Mouse (Mus musculus) spleen, adult 10 weeks (tissue): ENCODE measurements around the gene Sri. TPM values are rescaled to one million over a fixed set of nuclear protein-coding genes. Genes with fewer than 3 reads are reported as not detected.

Experiments used
- polyA plus RNA-seq: library from polyadenylated mRNA; stranded (reverse); fragments of 350-450 nt; fragmentation: Illumina TruSeq; extraction: RNeasy Lipid Tissue Mini Kit (QIAGEN cat#74804); gene quantifications from one replicate; pipeline ENCODE4 v1.2.3, GENCODE M21; 2015; ENCODE audit warnings: low replicate concordance; ENCODE audit not compliant: insufficient read depth

Gene Sri
- polyA plus RNA-seq = 281 TPM

GRCm38 (mm10) chr5:8045855-8046254 lies at the start of gene Sri:
Gene Sri (plus strand): TSS chr5:8046078.

Other genes starting within 250 kb of the Sri start
- gene Steap4, start 85.6 kb upstream of the Sri start, polyA plus RNA-seq = 5.1 TPM